Mouse (Mus musculus) thymus, adult 18-20 months (tissue): ENCODE measurements around the gene Gm6509.
"Not testable (repeated sequence)": the region's sequence is repeated elsewhere in the genome, so short reads cannot be mapped to it uniquely, and the experiment has no call there.

Experiments
- DNase-seq, 2 experiments: peaks; one replicate each; pipeline ENCODE4 v3.0.0; 2022; ENCODE audit warnings: mixed read lengths in 2 of 2

The Gm6509 gene

GRCm38 (mm10) chr5:94623679-94624078 is at the start of gene Gm6509:
Gm6509 (plus strand) TSS chr5:94623979.
- not testable (repeated sequence) for DNase-seq

DNA sequence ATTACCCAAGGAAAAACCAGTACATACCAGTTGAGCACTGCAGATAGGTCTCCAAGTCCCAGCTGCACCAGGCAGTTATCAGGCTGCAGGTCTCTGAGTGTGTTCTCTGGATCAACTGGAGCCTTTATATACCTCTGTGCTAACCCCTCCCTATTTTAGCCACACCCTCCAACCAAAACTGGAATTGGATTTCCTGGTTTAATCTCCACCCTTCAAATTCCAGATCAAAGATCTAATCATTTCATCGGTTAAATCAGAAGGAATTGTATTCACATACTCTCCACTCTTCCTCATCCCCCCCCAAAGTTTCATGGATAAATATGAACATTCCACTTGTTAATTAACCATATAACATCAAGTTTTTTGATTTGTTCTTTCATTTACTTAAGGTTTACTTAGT is 7.5 kb upstream of the Gm6509 start, which contains the start of gene Gm3147:
TSS of gene Gm3147 (minus strand) at position 101 of the 400 bp plus-strand sequence.
- DNase-seq: not testable (repeated sequence)

DNA sequence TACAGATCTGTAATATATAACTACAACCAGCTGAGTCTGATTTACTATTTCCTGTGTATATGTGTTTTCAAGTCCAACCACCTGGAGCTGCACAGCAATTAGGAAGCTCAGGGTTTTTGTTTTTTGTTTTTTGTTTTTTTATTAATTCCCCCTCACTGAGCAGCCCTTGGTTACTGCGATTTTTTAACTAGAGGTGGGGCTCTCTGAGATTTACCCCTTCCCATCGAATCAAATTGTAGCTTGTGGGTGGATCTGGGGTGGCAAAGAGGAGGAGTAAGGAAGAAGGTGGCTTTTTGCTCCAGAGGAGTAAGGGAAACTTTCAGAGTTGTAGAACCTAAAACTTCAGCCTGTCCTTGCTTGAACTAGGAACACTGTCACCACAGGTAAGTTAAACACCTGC is 24.3 kb downstream of the Gm6509 start, which contains the start of gene Gm6205:
TSS of gene Gm6205 (plus strand) at position 301 of the 400 bp plus-strand sequence.
- DNase-seq: not testable (repeated sequence)
